Mouse (Mus musculus) fibroblast of lung, adult 2 months (primary cell): ENCODE results near the gene Nek10.
A peak's percentile ranks its signal among the peaks of the same experiment; 100 is the strongest.
"Not testable (repeated sequence)": the region's sequence is repeated elsewhere in the genome, so short reads cannot be mapped to it uniquely, and the experiment has no call there.

ENCODE experiments used
- DNase-seq: peaks from one replicate; pipeline ENCODE4 v3.0.0-alpha.2; 2011; ENCODE audit warnings: low read depth

The Nek10 gene

DNA sequence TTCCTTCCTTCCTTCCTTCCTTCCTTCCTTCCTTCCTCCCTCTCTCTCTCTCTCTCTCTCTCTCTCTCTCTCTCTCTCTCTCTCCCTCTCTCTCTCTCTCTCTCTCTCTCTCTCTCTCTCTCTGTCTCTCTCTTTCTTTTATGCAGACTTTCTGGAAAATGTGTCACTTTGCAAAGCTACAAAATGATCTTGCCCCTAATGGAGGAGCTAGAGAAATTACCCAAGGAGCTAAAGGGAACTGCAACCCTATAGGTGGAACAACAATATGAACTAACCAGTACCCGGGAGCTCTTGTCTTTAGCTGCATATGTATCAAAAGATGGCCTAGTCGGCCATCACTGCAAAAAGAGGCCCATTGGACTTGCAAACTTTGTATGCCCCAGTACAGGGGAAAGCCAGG is at the start of gene Nek10:
TSS of gene Nek10 (plus strand) at position 301 of the 400 bp plus-strand sequence.
- DNase-seq: not testable (repeated sequence)

- no peak for DNase-seq
Measured at GRCm38 (mm10) chr14:14781169-14781568, 22.0 kb upstream of the Nek10 start.

DNA sequence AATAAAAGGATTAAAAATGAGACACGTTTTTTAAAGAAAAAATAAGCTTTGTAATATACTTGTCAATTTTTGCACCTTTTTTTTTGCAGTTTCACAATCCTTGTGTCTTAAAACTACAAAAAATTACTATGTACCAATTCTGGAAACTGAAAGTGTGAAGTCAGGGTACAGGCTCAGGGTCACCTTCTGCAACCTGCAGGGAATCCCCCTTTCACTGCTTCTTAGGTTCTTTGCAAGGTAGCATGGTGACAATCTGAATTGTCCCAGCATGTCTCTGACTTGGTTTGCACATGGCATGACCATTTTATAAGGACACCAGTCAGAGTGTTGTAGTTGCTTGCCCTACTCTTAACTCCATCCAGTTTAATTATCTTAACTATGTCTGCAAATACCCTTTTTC is 19.0 kb upstream of the Nek10 start:
- no peak for DNase-seq

GRCm38 (mm10) chr14:14786979-14787378 is 16.2 kb upstream of the Nek10 start:
- DNase-seq: no peak

DNA sequence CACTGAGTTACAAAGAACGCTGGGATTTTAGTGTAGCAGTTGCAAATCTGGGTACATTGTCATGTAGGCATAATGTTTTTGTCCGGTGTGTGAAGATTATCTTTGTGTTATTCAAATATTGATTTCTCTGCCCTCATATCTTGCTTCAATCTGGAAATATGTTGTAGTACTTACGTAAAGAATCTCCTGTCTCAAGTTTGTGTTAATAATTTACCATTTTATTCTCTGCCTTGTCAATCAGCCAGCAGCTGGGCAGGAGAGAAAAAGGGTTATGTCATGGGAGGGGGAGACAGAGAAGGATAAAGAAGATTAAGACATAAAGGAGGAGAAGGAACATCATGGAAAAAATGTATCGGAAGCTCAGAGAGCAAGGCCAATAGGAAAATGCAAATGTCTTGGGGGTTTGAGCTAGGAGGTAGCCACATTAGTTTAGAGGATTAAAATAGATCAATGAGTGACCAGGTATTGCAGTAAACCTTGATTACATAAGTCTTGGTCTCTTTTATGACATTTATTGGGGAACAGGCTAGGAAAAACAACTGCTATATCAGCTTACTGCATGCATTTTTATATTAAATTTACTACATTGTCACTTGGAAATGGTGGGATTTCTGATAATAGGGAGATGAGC is 13.3 kb upstream of the Nek10 start:
- DNase-seq: no peak

GRCm38 (mm10) chr14:14799861-14800260 is 3.4 kb upstream of the Nek10 start:
- no peak for DNase-seq

DNA sequence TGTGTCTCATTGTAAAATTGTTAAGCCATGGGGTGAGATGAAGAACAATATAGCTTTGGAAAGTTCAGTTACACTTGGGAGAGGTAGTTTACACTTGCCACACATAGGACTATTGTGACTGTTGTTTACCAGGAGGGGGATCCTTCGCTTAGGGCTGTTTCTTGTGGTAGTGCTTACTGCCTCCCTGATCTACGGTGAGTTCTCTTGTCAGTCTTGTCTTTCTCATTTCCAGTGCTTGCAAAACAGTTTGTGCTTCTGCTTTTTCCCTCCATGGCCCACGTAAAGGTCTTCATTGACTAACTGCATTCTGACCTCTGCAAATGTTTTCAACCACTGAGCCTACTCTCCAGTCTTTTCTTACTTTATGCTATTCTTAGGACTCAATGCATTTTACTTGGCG is 2.9 kb upstream of the Nek10 start:
- DNase-seq: no peak

GRCm38 (mm10) chr14:14800810-14801209 is 2.4 kb upstream of the Nek10 start:
- no peak for DNase-seq

DNA sequence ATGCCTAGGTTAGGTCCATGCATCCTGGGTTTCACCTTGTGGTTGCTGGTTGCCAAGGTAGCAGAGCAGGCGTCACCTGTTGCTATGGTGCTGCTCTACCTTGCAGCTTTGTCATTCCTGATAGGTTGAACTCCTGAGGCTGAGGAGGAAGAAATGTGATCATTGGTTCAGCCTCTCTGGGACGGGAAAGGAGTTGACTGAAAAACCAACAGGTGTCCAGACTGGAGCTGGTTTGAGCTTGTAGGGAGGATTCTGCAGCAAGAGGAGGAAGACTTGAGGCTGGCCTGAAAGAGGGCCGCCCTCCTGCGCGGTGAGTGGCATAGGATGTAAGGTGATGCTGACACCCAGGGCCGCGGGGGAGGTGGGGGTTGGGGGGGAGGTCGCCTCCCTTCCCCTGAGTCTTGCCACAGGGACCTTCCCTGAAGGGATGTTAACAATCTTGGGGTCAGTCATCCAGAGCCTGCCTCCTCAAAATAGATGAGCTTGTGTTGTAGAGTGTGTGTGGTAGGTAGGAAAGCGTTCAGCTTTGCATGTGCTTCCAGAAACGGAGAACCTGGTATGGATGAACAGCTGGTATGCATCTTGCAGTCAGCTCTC is 804 bp downstream of the Nek10 start:
- no peak for DNase-seq

GRCm38 (mm10) chr14:14804518-14805212 is 1.4 kb downstream of the Nek10 start:
- no peak for DNase-seq

- peak; percentile 89 for DNase-seq
Measured at GRCm38 (mm10) chr14:14832520-14833240, 29.5 kb downstream of the Nek10 start.

DNA sequence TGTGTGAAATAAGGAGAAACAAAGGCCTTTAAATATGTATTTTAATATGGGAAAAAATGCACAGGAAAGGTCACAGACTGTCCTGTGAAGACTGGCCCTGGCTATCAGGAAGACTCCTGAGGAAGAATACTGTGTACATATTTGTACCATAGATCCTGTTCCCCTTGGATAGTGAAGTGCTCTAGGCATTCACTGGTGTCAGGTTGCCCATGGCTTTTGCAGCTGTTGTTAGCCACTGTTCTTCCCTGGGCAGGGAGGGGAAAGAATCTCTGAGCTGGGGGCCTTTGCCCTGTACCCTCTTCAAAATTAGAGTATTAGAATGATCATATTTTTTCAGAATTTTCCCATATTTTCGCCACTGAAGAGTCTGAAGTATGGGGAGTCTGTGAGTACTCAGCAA is 30.3 kb downstream of the Nek10 start:
- DNase-seq: no peak

GRCm38 (mm10) chr14:14834266-14834665 is 31.1 kb downstream of the Nek10 start:
- DNase-seq: no peak

DNA sequence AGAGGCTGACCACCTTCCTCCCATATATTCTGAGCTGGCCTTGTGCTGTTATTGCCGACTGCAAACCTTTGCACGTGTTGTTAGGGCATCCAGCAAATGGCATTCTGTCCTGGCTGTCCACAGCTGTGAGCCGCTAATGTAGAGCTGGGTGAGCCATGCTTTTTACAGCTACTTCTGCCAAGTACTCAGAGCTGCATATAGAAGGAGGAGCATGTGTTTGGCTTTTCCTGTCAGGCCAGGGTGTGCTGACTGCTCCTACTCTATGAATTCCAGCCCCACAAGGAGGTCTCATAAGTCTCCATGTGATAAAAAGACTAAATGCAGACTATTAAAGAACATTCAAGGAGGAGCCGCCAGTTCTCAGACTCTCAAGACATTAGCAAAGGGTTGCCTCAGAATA is 34.4 kb downstream of the Nek10 start:
- no peak for DNase-seq

GRCm38 (mm10) chr14:14838109-14838508 is 34.9 kb downstream of the Nek10 start:
- no peak for DNase-seq

GRCm38 (mm10) chr14:14842734-14843530 is 39.7 kb downstream of the Nek10 start:
- no peak for DNase-seq

GRCm38 (mm10) chr14:14852838-14853237 is 49.6 kb downstream of the Nek10 start:
- no peak for DNase-seq

GRCm38 (mm10) chr14:14860331-14860730 is 57.1 kb downstream of the Nek10 start:
- no peak for DNase-seq

- peak; percentile 86 for DNase-seq
Measured at GRCm38 (mm10) chr14:14863690-14864356, 60.6 kb downstream of the Nek10 start.

DNA sequence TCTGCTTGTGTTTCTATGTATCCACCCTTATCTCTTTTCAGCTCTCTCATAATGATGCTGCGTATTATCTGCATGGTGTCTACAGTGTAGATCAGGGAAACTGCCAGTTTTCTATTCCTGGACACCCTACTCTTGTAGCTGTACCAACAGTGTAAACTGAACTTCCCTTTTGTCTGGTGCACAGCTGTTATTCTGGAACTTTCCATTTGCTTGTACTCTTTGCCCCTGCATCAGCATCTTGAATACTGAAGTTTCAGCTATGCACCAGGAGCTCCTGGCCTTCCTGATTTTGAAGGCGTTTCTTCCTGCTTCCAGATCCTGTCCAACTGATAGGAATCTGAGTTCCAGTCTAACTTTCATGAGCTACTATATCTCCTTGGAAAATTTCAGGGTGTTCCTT is 66.0 kb downstream of the Nek10 start:
- DNase-seq: no peak

- no peak for DNase-seq
Measured at GRCm38 (mm10) chr14:14870059-14870458, 66.8 kb downstream of the Nek10 start.
